Mouse (Mus musculus) adrenal gland, postnatal 4 days (tissue): Measurements from ENCODE around the gene L3mbtl1. TPM values are rescaled to one million over a fixed set of nuclear protein-coding genes. Genes with fewer than 3 reads are reported as not detected.
A peak's percentile ranks its signal among the peaks of the same experiment; 100 is the strongest.

Experiments used
- DNase-seq, 2 experiments: peaks; one replicate each; pipeline ENCODE4 v3.0.0; 2021 to 2022; ENCODE audit warnings: low spot score in 2 of 2, mixed read lengths in 2 of 2
- total RNA-seq, 2 experiments: library from RNA; stranded (reverse); gene quantifications; 2 replicates each; pipeline ENCODE4 v1.2.3; 2021

L3mbtl1 gene
- total RNA-seq, 2 experiments from 2014 or later = 0.53 to 1.0 TPM

- DNase-seq = no peak
These were observed 3.7 kb upstream of the L3mbtl1 start for GRCm38 (mm10) chr2:162939562-162939961.

GRCm38 (mm10) chr2:162943931-162944330 is 659 bp downstream of the L3mbtl1 start:
- DNase-seq = no peak

- DNase-seq = no peak
These were observed 3.7 kb downstream of the L3mbtl1 start for GRCm38 (mm10) chr2:162946964-162947363.

GRCm38 (mm10) chr2:162947736-162948135 is 4.5 kb downstream of the L3mbtl1 start:
- DNase-seq = no peak

GRCm38 (mm10) chr2:162948221-162948620 is 4.9 kb downstream of the L3mbtl1 start:
- no peak for DNase-seq

- no peak for DNase-seq
These were observed 7.5 kb downstream of the L3mbtl1 start for GRCm38 (mm10) chr2:162950776-162951175.

- no peak for DNase-seq
These were observed 13.6 kb downstream of the L3mbtl1 start for GRCm38 (mm10) chr2:162956843-162957242.

GRCm38 (mm10) chr2:162961321-162961720 is 18.0 kb downstream of the L3mbtl1 start:
- DNase-seq = no peak

GRCm38 (mm10) chr2:162966734-162967133 is 23.5 kb downstream of the L3mbtl1 start:
- no peak for DNase-seq

GRCm38 (mm10) chr2:162968357-162968756 is 25.1 kb downstream of the L3mbtl1 start:
- DNase-seq = no peak

- no peak for DNase-seq
These were observed 25.8 kb downstream of the L3mbtl1 start for GRCm38 (mm10) chr2:162969101-162969500.

GRCm38 (mm10) chr2:162970896-162971295 is 27.6 kb downstream of the L3mbtl1 start:
- DNase-seq = no peak

- no peak for DNase-seq
These were observed 29.5 kb downstream of the L3mbtl1 start for GRCm38 (mm10) chr2:162972752-162973151.

- no peak for DNase-seq
These were observed 29.9 kb downstream of the L3mbtl1 start for GRCm38 (mm10) chr2:162973206-162973605.

- no peak for DNase-seq
These were observed 30.4 kb downstream of the L3mbtl1 start for GRCm38 (mm10) chr2:162973637-162974036.

GRCm38 (mm10) chr2:162975157-162975775 is 32.0 kb downstream of the L3mbtl1 start:
- DNase-seq = no peak

GRCm38 (mm10) chr2:162976001-162976400 is 32.7 kb downstream of the L3mbtl1 start:
- no peak for DNase-seq

- no peak for DNase-seq
These were observed 41.1 kb downstream of the L3mbtl1 start for GRCm38 (mm10) chr2:162984381-162984780.

GRCm38 (mm10) chr2:162985923-162986322 is 42.7 kb downstream of the L3mbtl1 start:
- DNase-seq = peak in 1 of 2 experiments; percentile 47

- DNase-seq = no peak
These were observed 43.5 kb downstream of the L3mbtl1 start for GRCm38 (mm10) chr2:162986764-162987163.

GRCm38 (mm10) chr2:162987218-162987617 is 43.9 kb downstream of the L3mbtl1 start, which contains the start of gene Sgk2:
Gene Sgk2, plus strand, starts transcription at chr2:162987330.
- DNase-seq = no peak

- DNase-seq = no peak
These were observed 45.0 kb downstream of the L3mbtl1 start for GRCm38 (mm10) chr2:162988235-162988634.

- DNase-seq = no peak
These were observed 48.3 kb downstream of the L3mbtl1 start for GRCm38 (mm10) chr2:162991394-162992083.
